Mouse (Mus musculus): ENCODE results near the gene Atxn2l. TPM values are rescaled to one million over a fixed set of nuclear protein-coding genes. Genes with fewer than 3 reads are reported as not detected.

The Atxn2l gene
- polyA plus RNA-seq, 1 experiment, result 208 TPM

DNA sequence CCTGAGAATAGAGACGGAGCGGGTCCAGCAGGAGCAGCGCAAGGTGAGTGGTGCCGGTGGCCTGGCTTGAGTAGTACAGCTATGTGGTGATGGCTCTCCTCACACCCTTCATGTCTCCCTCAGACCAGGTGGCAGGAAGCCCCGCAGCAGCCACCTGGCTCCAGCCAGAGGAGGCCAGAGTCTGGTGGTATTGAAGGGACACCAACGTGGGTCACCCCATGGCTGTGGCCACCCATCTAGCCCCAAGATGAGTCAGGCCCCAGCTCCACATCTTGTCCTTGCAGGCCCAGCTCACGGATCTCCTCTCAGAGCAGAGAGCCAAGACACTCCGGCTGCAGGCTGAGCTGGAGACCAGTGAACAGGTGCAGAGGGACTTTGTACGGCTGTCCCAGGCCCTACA is 58.7 kb downstream of the Atxn2l start:
- no peak for TF ChIP-seq POLR2A (IDR thresholded peaks at IDR 0.05; ENCODE audit: borderline replicate concordance, extremely low read depth, insufficient read depth, insufficient read length, poor library complexity, severe bottlenecking)
- no peak for TF ChIP-seq CTCF (IDR thresholded peaks at IDR 0.05; ENCODE audit: borderline replicate concordance, extremely low read depth, insufficient read depth, insufficient read length)
- DNase-seq (ENCODE audit: low read depth), result no peak

DNA sequence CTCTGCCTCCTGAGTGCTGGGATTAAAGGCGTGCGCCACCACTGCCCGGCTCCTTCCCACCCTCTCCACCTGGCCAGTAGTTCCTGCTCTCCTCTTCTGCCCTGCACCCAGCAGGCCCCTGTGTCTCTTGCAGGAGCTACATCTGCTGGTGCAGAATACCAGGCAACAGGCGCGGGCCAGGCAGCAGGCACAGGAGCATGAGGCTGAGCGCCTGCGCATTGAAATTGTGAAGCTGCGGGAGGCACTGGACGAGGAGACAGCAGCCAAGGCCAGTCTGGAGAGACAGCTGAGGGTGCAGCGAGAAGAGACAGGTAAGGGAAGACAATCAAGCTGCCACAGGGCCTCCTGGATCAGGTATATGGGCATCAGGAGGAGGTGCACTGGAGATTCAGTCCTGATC is 59.2 kb downstream of the Atxn2l start:
- TF ChIP-seq CTCF (IDR thresholded peaks at IDR 0.05; ENCODE audit: borderline replicate concordance, extremely low read depth, insufficient read depth, insufficient read length), result no peak
- TF ChIP-seq POLR2A (IDR thresholded peaks at IDR 0.05; ENCODE audit: borderline replicate concordance, extremely low read depth, insufficient read depth, insufficient read length, poor library complexity, severe bottlenecking), result no peak
- DNase-seq (ENCODE audit: low read depth), result no peak

Other genes with a start within 250 kb of the Atxn2l start
- gene Sbk1, start 230.8 kb downstream of the Atxn2l start, polyA plus RNA-seq (2012; rRNA removed), result 423 and 518 TPM in 2 replicates
- 1.0 and 2.1 TPM in 2 replicates for gene Lat, start 133.9 kb downstream of the Atxn2l start, polyA plus RNA-seq (2012; rRNA removed)
- 176 and 234 TPM in 2 replicates for gene Spns1, start 126.0 kb downstream of the Atxn2l start, polyA plus RNA-seq (2012; rRNA removed)
- gene Nfatc2ip, start 106.7 kb downstream of the Atxn2l start, polyA plus RNA-seq (2012; rRNA removed), result 11.0 and 15.7 TPM in 2 replicates
- 0.05 and 0.06 TPM in 2 replicates for gene Cd19, start 88.5 kb downstream of the Atxn2l start, polyA plus RNA-seq (2012; rRNA removed)
- gene Rabep2, start 74.7 kb downstream of the Atxn2l start, polyA plus RNA-seq (2012; rRNA removed), result 22.1 and 25.2 TPM in 2 replicates
- 1.3 and 1.6 TPM in 2 replicates for gene Atp2a1, start 40.3 kb downstream of the Atxn2l start, polyA plus RNA-seq (2012; rRNA removed)
- gene Sh2b1, start 28.0 kb downstream of the Atxn2l start, polyA plus RNA-seq (2012; rRNA removed), result 83.6 and 86.4 TPM in 2 replicates
- 107 and 118 TPM in 2 replicates for gene Tufm, start 16.1 kb downstream of the Atxn2l start, polyA plus RNA-seq (2012; rRNA removed)
- gene Eif3c, start 63.0 kb upstream of the Atxn2l start, polyA plus RNA-seq (2012; rRNA removed), result 108 and 149 TPM in 2 replicates
- gene Apobr, start 81.5 kb upstream of the Atxn2l start, polyA plus RNA-seq (2012; rRNA removed), result 0.38 and 0.81 TPM in 2 replicates
- 45.5 and 64.3 TPM in 2 replicates for gene Cln3, start 82.4 kb upstream of the Atxn2l start, polyA plus RNA-seq (2012; rRNA removed)
- gene Il27, start 91.5 kb upstream of the Atxn2l start, polyA plus RNA-seq (2012; rRNA removed), result not detected in 2 replicates
- 2.7 and 3.9 TPM in 2 replicates for gene Nupr1, start 127.4 kb upstream of the Atxn2l start, polyA plus RNA-seq (2012; rRNA removed)
- 61.5 and 70.4 TPM in 2 replicates for gene Sgf29, start 145.9 kb upstream of the Atxn2l start, polyA plus RNA-seq (2012; rRNA removed)
- 1.5 and 1.6 TPM in 2 replicates for gene Sult1a1, start 173.0 kb upstream of the Atxn2l start, polyA plus RNA-seq (2012; rRNA removed)
- 39.8 and 55.6 TPM in 2 replicates for gene Bola2, start 192.0 kb upstream of the Atxn2l start, polyA plus RNA-seq (2012; rRNA removed)
- gene Slx1b, start 192.3 kb upstream of the Atxn2l start, polyA plus RNA-seq (2012; rRNA removed), result 42.9 and 64.6 TPM in 2 replicates
- 93.3 and 122 TPM in 2 replicates for gene Coro1a, start 204.3 kb upstream of the Atxn2l start, polyA plus RNA-seq (2012; rRNA removed)